Mouse (Mus musculus) lung, adult 2 months (tissue): ENCODE data around the gene Tyms. TPM values are rescaled to one million over a fixed set of nuclear protein-coding genes. Genes with fewer than 3 reads are reported as not detected.

Source experiments
- DNase-seq: peaks from one replicate; pipeline ENCODE4 v3.0.0; 2022
- H3K4me1 ChIP-seq: fragments of 200-500 bp; 2 replicates; pipeline ENCODE4 v1.6.1; 2011; ENCODE audit warnings: low read length; ENCODE audit not compliant: control insufficient read depth, insufficient read depth
- H3K4me3 ChIP-seq: fragments of 200-500 bp; replicated peaks from 2 replicates; pipeline ENCODE3; 2011; ENCODE audit warnings: low read depth, mild to moderate bottlenecking, control low read depth, low read length; ENCODE audit errors: extremely low read depth
- CTCF ChIP-seq: fragments of 200-500 bp; IDR thresholded peaks from 2 replicates; pipeline ENCODE4 v1.5.1; 2011; ENCODE audit warnings: mild to moderate bottlenecking, low read length, control low read depth; ENCODE audit not compliant: insufficient read depth
- POLR2A ChIP-seq: fragments of 200-500 bp; IDR thresholded peaks from 2 replicates; pipeline ENCODE4 v1.6.1; 2011; ENCODE audit warnings: low read depth, mild to moderate bottlenecking, control low read depth, low read length, borderline replicate concordance; ENCODE audit errors: extremely low read depth
- WGBS: fragments of 180-500 bp; shearing (Covaris S2); methylation state at CpG from one replicate; pipeline ENCODE4 v1.1.7; 2018; 5-methylcytosine and 5-hydroxymethylcytosine counted together
- polyA plus RNA-seq: library from polyadenylated mRNA; depleted of rRNA; stranded (reverse); fragments of >200 nt; gene quantifications from 2 replicates; pipeline ENCODE4 v1.2.3, GENCODE M21; 2012

Gene Tyms
- polyA plus RNA-seq, 1 experiment = 12.2 TPM

DNA sequence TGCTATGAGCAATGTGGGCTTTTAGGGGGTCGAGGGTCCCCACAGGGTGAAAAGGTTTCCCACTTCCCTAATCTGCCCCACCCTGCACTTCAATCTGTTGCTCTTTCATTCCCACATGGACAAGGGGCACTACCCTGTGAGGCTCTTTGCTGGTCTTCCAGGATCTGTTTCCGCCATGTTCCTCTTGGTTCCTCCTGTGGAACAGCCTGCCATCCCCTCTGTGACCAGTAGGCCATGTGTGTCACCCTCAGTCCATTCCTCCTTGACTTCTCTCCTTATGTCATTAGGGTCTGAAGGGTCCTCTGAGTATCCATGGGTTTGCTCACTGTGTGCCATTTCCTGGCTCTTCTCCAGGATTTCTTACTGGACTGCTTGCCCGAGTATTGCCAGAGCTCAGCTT lies 38.4 kb upstream of the Tyms start:
- no peak for DNase-seq
- Histone ChIP-seq H3K4me3 (no peak overlapping the region), H3K4me1 (peaks cover 2% of the 10 kb centered on the region; the same call in 1 of the 2 replicates)
- TF ChIP-seq CTCF (no peak), POLR2A (no peak)
- 66% methylated on average over 3 of the region's 3 CpGs for WGBS

DNA sequence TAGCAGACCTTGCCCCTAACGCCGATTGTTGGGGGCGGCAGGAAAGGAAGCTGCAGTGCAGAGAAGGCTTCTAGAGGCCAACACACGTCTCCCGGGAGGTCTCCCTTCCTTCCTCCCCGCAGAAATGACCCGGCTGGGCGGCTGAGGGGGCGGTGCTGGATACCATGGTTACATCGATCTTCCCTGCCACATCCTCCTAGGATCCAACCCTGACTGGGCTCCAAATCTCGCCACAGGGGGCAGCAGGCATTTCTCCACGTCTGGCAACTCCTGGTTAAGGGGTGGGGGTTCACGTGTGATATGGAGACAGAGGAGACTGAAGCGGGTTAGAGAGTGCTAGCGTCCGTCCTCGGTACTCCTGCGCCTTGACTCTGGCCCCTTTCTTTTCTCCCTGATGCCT lies 37.7 kb upstream of the Tyms start:
- WGBS = 3% methylated on average over 18 of the region's 18 CpGs
- TF ChIP-seq POLR2A (no peak), CTCF (no peak)
- Histone ChIP-seq H3K4me1 (peaks cover 2% of the 10 kb centered on the region; the same call in 1 of the 2 replicates), H3K4me3 (no peak overlapping the region)
- DNase-seq = no peak

DNA sequence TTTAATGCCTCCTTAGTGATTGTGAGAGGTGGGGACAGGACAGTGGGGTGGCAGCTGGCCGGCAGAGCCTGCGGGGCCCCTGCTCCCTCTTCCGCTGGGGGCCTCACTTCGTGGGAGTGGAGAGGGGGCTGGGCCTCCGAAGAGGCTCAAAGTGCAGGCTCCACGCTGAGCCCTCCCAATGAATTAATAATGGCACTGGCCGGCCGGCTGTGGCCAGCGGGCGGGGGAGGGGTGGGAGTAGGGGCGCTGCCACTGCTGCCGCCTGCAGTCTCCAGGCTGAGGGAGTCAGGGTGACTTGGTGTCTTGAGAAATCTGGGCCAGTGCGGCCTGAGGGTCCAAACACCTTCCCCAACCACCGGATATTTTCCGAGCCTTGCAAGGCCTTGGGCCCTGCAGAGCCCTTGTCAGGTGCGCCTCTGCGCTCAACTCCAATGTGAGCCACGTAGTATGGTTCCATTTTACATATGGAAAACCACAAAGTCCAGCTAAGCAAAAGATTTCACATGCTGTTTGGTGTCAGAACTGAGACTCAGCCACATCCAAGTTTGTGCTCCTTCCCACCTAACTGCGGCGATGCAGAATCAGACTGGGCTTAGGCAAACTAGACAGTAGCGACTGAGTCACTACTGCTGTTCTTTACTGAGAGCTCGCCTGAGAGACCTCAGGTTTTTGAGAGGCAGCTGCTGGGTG lies 37.1 kb upstream of the Tyms start:
- Histone ChIP-seq H3K4me1 (peaks cover 2% of the 10 kb centered on the region; the same call in 1 of the 2 replicates), H3K4me3 (no peak overlapping the region)
- WGBS = 31% methylated on average over 22 of the region's 22 CpGs
- no peak for TF ChIP-seq CTCF
- TF ChIP-seq POLR2A = no peak
- DNase-seq = no peak

DNA sequence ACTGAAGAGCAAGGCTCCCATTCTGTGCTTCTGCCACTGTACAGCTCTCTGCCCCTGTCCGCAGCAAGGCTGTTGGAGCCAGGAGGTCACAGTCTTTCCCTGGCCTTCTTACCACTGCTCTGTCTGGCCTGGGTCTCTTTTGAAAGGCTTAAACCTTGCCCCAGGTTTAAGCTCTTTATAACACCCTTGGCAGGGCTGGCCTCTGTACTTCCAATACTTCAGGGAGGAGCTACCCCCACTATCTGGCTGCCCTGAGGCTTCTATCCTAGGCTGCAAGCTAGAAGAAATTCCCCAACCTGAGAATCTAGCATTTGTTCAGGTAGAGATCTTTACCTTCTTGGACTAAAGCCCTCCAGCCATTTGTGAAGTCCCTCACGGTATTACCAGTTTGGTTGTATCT lies 36.5 kb upstream of the Tyms start:
- Histone ChIP-seq H3K4me3 (no peak overlapping the region), H3K4me1 (peaks cover 2% of the 10 kb centered on the region)
- no peak for DNase-seq
- TF ChIP-seq CTCF = no peak
- no peak for TF ChIP-seq POLR2A
- WGBS = 78% methylated on average over 2 of the region's 2 CpGs

DNA sequence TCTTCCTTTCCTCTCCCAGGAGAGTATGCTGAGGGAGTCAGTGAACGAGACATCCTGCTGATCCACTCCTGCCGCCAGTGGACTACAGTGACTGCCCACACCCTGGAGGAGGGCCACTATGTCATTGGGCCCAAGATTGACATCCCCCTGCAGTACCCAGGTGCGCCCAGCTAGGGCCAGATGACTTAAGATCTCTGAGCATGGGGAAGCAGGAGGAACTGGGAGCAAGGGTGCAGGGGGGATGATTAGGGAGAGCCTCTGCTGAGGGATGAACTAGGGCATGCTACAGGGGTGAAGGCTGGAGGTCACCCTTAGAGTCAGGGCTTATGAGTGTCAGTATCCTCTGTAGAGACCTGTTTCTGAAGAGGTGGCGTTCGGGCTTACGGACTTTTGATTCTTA lies 34.8 kb upstream of the Tyms start:
- TF ChIP-seq POLR2A (no peak), CTCF (no peak)
- DNase-seq = no peak
- Histone ChIP-seq H3K4me1 (no peaks in the 10 kb centered on the region; the same call in 1 of the 2 replicates), H3K4me3 (no peak overlapping the region)
- 83% methylated on average over 6 of the region's 6 CpGs for WGBS

DNA sequence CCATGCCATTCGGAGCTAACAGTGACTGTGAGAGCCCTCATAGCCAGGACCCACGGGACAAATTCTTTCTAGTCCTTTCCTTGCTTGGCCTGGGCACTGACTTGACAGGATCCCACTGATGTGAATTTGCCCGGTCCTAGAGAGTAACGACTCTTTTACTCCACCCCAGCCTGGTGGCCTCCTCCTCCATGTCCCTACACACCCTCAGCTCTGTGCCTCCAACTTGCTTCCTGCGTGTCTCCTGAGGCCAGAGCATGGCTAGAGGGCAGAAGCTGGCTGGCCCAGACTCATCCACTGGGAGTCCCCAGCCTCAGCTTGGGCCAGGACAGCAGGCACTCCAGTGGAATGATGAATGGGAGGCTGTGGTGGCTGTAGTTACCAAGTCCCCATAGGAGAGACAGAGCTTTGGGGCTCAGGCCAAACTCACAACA lies 34.2 kb upstream of the Tyms start:
- H3K4me3 ChIP-seq = no peak overlapping the region
- H3K4me1 ChIP-seq = no peaks in the 10 kb centered on the region; the same call in 1 of the 2 replicates
- WGBS = 21% methylated on average over 5 of the region's 5 CpGs
- no peak for TF ChIP-seq POLR2A
- no peak for TF ChIP-seq CTCF
- no peak for DNase-seq

DNA sequence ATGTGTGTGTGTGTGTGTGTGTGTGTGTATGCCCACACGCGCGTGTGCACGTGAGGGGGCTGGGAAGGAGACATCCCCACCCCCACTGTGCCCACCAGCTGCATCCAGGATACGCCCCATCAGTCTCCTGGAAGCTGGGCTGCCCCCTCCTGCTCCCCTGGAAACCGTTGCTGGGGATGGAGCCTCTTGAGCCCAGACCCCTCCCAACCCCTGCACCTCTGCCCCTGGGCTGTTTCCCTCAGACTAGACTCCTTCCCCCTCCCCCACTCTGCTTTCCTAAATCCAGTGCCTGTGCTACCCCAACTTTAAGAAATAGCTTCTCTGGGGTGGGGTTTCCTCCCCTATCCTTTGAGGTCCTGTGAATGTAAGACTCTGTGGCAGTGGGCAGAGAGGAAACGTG lies 33.8 kb upstream of the Tyms start:
- no peak for DNase-seq
- 25% methylated on average over 7 of the region's 7 CpGs for WGBS
- Histone ChIP-seq H3K4me1 (no peaks in the 10 kb centered on the region; the same call in 1 of the 2 replicates), H3K4me3 (no peak overlapping the region)
- TF ChIP-seq POLR2A (no peak), CTCF (no peak)

DNA sequence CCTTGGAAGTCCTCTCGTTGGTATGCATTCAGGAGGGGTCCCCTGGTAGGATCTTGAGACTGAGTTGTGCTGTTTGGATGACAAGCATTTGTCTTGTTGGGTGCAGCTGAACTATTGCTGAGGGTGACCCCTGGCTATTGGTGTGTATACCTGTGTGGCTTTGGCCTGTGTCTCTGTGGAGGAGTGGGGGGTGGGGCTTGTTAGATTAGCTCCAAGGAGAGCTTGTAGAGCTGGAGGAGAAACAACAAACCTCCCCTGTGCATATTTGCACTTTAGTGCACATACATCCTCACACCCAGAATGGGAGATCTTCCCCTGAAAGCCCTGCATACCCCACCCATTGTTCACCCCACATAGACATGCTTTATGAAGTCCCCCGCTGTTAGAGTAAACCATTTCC lies 33.3 kb upstream of the Tyms start:
- DNase-seq = no peak
- TF ChIP-seq POLR2A = no peak
- TF ChIP-seq CTCF = no peak
- no peak overlapping the region for H3K4me3 ChIP-seq
- no peaks in the 10 kb centered on the region; the same call in 1 of the 2 replicates for H3K4me1 ChIP-seq
- WGBS = 39% methylated on average over 2 of the region's 2 CpGs

DNA sequence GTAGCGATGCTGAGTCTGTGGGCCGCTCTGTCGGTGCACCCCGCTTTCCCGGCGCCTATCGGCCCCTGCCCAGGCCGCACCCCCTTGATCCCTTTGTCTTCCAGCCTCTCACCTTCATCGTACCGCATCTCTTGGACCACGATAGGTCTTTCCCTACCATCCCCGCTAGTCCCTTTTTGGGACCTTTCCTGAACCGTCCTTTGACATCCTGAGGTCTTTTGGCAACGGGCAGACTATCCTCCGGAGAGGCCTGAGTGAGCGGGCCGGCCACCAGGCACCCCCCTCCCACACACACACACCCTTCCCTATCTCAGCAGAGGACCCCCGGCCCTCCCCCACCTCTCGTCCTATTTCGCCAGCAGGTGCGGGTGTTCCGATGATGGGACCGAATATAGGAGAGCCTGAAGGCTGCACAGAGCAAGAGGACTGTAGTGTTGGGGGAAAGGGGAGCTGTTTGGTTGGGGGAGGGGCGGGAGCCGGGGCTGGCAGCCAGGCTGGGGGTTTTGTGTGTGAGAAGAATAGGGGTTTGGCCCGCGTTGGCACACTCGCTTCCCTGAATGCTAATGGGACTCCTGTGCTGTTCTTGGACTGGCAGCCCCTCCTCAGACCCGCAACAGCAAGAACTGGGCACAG lies 32.4 kb upstream of the Tyms start, which contains the start of gene 3110082J24Rik:
Gene 3110082J24Rik (minus strand): TSS at position 419 of the 633 bp plus-strand sequence.
- Histone ChIP-seq H3K4me1 (no peaks in the 10 kb centered on the region; the same call in 1 of the 2 replicates), H3K4me3 (no peak within 1 kb of the TSS)
- WGBS = 6% methylated on average over 29 of the region's 29 CpGs
- no peak for DNase-seq
- TF ChIP-seq CTCF (no peak), POLR2A (no peak)
